Mouse (Mus musculus) lung, adult 2 months (tissue): Measurements from ENCODE around the gene Plcl2. TPM values are rescaled to one million over a fixed set of nuclear protein-coding genes. Genes with fewer than 3 reads are reported as not detected.
"Not testable (repeated sequence)": the region's sequence is repeated elsewhere in the genome, so short reads cannot be mapped to it uniquely, and the experiment has no call there.

Experiments
- DNase-seq: peaks from one replicate; pipeline ENCODE4 v3.0.0; 2022
- H3K4me1 ChIP-seq: fragments of 200-500 bp; 2 replicates; pipeline ENCODE4 v1.6.1; 2011; ENCODE audit warnings: low read length; ENCODE audit not compliant: control insufficient read depth, insufficient read depth
- H3K4me3 ChIP-seq: fragments of 200-500 bp; replicated peaks from 2 replicates; pipeline ENCODE3; 2011; ENCODE audit warnings: low read depth, mild to moderate bottlenecking, control low read depth, low read length; ENCODE audit errors: extremely low read depth
- CTCF ChIP-seq: fragments of 200-500 bp; IDR thresholded peaks from 2 replicates; pipeline ENCODE4 v1.5.1; 2011; ENCODE audit warnings: mild to moderate bottlenecking, low read length, control low read depth; ENCODE audit not compliant: insufficient read depth
- POLR2A ChIP-seq: fragments of 200-500 bp; IDR thresholded peaks from 2 replicates; pipeline ENCODE4 v1.6.1; 2011; ENCODE audit warnings: low read depth, mild to moderate bottlenecking, control low read depth, low read length, borderline replicate concordance; ENCODE audit errors: extremely low read depth
- WGBS: fragments of 180-500 bp; shearing (Covaris S2); methylation state at CpG from one replicate; pipeline ENCODE4 v1.1.7; 2018; 5-methylcytosine and 5-hydroxymethylcytosine counted together
- polyA plus RNA-seq: library from polyadenylated mRNA; depleted of rRNA; stranded (reverse); fragments of >200 nt; gene quantifications from 2 replicates; pipeline ENCODE4 v1.2.3, GENCODE M21; 2012

Gene Plcl2
- polyA plus RNA-seq, 1 experiment = 3.0 TPM

- no peak overlapping the region for H3K4me3 ChIP-seq
- peak; percentile 21 for DNase-seq
- no peak for TF ChIP-seq CTCF
- peak; percentile 30; the same call in 1 of the 2 replicates for TF ChIP-seq POLR2A
- WGBS = 50% methylated on average over 10 of the region's 10 CpGs
- peaks cover 2% of the 10 kb centered on the region; the same call in 1 of the 2 replicates for H3K4me1 ChIP-seq
Measured at GRCm38 (mm10) chr17:50677978-50678712, 168.9 kb downstream of the Plcl2 start.

DNA sequence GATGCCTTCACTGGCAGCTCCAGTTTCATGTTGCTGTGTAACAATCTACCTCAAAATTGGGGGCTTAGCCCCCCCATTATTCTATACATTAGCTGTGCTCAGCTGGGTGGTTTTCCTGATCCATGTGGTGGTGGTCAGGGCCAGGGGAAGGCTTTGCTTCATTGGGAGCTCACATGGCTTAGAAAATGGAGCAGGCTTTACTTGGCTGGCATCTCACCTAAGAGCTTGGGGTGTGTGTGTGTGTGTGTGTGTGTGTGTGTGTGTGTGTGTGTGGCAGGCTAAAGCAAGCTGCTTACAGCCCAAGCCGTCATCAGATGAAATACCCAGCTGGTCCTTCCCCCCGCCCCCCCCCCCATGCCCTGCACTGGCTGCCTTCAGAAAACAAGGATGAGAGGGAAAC lies 169.5 kb downstream of the Plcl2 start:
- no peak overlapping the region for H3K4me3 ChIP-seq
- TF ChIP-seq POLR2A = no peak
- TF ChIP-seq CTCF = no peak
- 81% methylated on average over 2 of the region's 2 CpGs for WGBS
- peaks cover 2% of the 10 kb centered on the region; the same call in 1 of the 2 replicates for H3K4me1 ChIP-seq
- no peak for DNase-seq

DNA sequence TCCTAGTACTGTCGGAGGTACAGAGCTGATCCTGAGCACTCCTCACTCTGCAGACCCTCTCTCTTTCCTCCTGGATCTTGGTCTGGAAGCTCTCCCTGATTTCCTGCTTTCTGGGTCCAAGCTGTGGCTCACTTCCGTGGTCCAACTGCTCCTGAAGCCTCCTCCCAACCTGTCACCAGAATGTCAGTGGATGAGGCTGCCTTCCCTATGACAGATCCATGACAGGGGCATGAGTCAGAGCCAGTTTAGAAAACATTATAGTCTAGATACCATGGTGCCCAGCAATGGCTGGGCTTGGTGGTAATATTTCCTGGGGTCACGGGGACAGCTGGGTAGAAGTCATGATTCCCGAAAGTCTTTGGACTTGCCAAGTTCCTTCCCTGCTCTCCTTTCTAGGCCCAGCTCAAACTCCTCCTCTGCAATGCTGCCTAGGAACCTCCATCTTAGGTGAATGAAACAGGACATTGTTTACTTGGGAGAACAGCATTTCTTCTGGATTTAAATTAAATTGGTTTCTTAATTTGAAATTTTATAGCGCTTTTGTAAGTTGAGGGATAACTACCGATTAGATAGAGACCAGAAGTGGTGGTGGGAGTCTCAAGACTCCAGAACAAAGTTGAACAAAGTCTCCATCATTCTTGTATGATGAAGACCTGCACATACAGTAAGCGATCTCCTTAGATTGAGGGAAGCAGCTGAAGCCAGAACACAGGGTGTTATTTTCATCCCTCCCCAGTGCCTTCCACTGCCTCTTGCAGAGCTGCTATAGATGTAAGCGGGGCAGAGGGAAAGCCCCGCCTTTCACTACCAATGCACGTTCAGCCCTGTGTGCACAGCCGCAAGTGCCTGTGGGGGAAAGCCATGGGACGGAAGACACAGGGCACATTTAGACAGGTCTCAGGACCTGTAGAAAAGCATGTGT lies 170.7 kb downstream of the Plcl2 start:
- Histone ChIP-seq H3K4me3 (no peak overlapping the region), H3K4me1 (peaks cover 2% of the 10 kb centered on the region; the same call in 1 of the 2 replicates)
- TF ChIP-seq CTCF (no peak), POLR2A (no peak)
- DNase-seq = no peak
- WGBS = 87% methylated on average over 12 of the region's 12 CpGs

DNA sequence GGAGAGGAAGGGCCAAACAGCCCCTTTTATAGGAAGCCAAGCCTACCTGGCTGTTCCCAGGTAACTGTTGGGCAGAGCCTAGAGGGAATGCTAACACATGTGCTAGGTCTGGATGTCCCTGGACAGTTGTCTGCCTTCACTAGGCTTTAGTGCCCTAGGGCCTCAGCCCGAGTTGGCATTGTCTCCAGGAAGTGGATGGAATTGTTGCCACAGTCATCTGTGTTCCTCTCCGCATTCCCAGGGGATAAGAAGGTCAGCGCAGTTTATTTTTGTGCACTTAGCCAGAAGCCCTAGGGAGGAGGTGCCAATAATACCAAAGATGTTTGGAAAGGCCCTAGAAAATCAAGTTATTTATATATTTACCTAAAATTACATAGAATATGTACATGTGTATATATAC lies 173.5 kb downstream of the Plcl2 start:
- TF ChIP-seq CTCF (no peak), POLR2A (no peak)
- Histone ChIP-seq H3K4me1 (peaks cover 2% of the 10 kb centered on the region; the same call in 1 of the 2 replicates), H3K4me3 (no peak overlapping the region)
- WGBS = 35% methylated on average over 3 of the region's 3 CpGs
- no peak for DNase-seq

DNA sequence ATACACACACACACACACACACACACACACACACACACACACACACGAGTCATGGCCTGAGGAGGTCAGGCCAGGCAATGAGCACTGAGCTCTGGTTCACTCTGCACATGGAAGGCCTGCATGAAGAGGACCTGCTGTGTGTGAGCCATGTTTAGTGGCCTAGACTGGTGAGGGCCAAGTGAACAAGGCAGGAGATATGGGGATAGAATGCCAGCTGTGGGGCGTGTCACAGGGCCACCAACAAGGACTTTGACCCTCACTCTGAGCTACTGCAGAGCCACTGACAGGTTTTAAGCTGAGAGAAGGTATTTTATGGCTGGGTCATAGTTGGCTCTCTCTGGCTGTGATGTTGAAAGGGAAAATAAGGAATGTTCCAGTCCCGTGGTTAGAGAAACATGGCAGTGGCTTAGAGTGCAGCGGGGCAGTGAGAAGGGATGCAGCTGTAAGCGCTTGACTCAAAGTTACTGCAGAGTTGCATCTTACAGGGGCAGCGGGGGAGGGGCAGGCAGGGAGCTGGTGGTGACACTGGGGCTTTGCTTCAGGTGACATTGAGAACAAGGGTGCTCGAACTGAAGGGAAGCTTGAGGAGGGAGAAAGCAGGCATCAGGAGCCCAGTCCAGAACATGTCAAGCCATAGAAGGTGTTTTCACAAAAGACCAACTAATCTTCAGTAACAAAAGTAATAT lies 175.9 kb downstream of the Plcl2 start:
- Histone ChIP-seq H3K4me3 (no peak overlapping the region), H3K4me1 (0 out of 2 replicates have a peak, but pooled peaks cover 2% of the 10 kb centered on the region)
- DNase-seq = no peak
- no peak for TF ChIP-seq CTCF
- no peak for TF ChIP-seq POLR2A
- 80% methylated on average over 7 of the region's 7 CpGs for WGBS

GRCm38 (mm10) chr17:50687670-50688069 lies 178.5 kb downstream of the Plcl2 start:
- Histone ChIP-seq H3K4me1 (0 out of 2 replicates have a peak, but pooled peaks cover under 1% of the 10 kb centered on the region), H3K4me3 (no peak overlapping the region)
- no peak for DNase-seq
- TF ChIP-seq POLR2A (no peak), CTCF (no peak)
- 86% methylated on average over 10 of the region's 10 CpGs for WGBS

DNA sequence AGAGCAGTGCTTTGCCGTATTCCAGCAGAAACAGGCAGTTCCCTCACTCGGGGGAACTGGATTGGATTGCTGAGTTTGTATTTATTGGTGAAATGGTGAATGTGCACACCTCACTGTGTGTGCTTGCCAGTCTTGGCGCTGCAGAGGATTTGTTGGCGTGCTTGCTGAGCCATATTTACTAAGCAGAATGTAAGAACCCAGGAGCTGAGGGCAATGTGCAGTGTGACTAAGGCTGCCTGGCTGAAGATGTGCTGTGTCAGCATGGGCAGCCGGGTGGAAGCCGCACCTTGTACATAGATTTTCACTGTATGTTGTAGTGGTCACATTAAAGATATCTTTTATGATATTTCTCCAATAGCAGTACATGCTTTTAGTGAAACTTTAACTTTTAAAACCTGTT lies 178.9 kb downstream of the Plcl2 start:
- TF ChIP-seq POLR2A (no peak), CTCF (no peak)
- 87% methylated on average over 6 of the region's 6 CpGs for WGBS
- no peaks in the 10 kb centered on the region for H3K4me1 ChIP-seq

DNA sequence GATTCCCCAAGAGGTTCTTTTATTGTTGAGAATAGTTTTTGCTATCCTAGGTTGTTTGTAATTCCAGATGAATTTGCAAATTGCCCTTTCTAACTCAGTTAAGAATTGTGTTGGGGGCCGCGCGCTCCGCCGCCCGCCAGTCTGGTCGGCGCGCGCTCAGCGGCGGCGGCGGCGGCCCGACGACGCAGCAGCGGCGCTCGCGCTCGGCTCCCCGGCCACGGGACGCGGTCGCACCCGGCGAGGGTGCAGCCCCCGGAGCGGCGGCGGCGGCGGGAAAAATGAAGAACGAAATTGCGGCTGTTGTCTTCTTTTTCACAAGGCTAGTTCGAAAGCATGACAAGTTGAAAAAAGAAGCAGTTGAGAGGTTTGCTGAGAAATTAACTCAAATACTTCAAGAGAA lies 189.2 kb downstream of the Plcl2 start:
- H3K4me1 ChIP-seq, H3K4me3 ChIP-seq, DNase-seq: not testable (repeated sequence)
- WGBS = 7% methylated on average over 39 of the region's 39 CpGs

More for the DNA sequence above, 178.9 kb downstream of the Plcl2 start:
- H3K4me3 ChIP-seq = no peak overlapping the region
- no peak for DNase-seq

GRCm38 (mm10) chr17:50710497-50711222 lies 201.5 kb downstream of the Plcl2 start:
- TF ChIP-seq POLR2A (no peak), CTCF (no peak)
- Histone ChIP-seq H3K4me1 (no peaks in the 10 kb centered on the region), H3K4me3 (no peak overlapping the region)
- DNase-seq = no peak
- WGBS = 84% methylated on average over 7 of the region's 7 CpGs
